Mouse (Mus musculus): ENCODE measurements at regions not wholly inside any gene's neighbourhood (a gene's known extent, or its start where the extent isn't known, plus 50 kb on each side); places are given as distances from the start of the nearest gene placed in this dataset.

GRCm38 (mm10) chr2:10921486-10922450 lies 250.1 kb upstream of the Prkcq start:
- TF ChIP-seq EP300 (IDR thresholded peaks at IDR 0.05; ENCODE audit: insufficient read depth, low read depth, low read length) (no peak), CTCF (IDR thresholded peaks at IDR 0.05; ENCODE audit: low read depth, low read length) (no peak), POLR2A (IDR thresholded peaks at IDR 0.05; ENCODE audit: insufficient read depth, low read length) (no peak)
